Mouse (Mus musculus) ES-Bruce4 (cell line): ENCODE measurements around the gene Orc5.

Experiments used
- CTCF ChIP-seq: IDR thresholded peaks from one replicate; pipeline ENCODE4 v1.8.1; 2011; ENCODE audit warnings: low read depth, low read length
- POLR2A ChIP-seq: IDR thresholded peaks from one replicate; pipeline ENCODE4 v1.8.1; 2011; ENCODE audit warnings: low read length; ENCODE audit not compliant: insufficient read depth

DNA sequence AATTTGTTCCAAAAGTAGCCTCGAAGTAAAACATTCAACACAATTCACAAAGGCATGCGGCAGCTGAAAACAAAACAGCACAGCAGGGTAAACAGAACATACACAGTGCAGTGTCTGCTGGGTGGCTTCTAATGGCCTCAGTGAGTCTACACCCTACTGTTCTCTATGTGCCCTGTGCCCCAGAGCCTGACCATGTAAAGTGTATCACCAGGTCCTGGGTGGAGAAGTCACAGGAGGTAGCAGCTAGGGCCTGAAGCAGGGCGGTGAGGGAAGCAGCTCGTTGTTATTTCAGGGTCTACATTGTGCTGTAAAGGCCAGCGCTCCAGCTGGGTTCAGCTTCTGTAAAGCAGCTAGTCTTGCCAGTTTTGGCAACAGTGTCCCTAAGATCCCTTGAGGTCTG lies 3.7 kb downstream of the Orc5 start:
- TF ChIP-seq CTCF = no peak
- no peak for TF ChIP-seq POLR2A
